Mouse (Mus musculus) cortical plate, adult 2 months (tissue): ENCODE measurements at regions not wholly inside any gene's neighbourhood (a gene's known extent, or its start where the extent isn't known, plus 50 kb on each side); places are given as distances from the start of the nearest gene placed in this dataset.

Experiments
- CTCF ChIP-seq: fragments of 200-500 bp; IDR thresholded peaks from 2 replicates; pipeline ENCODE4 v1.5.1; 2011; ENCODE audit warnings: mild to moderate bottlenecking, control low read depth, low read length; ENCODE audit not compliant: insufficient read depth; ENCODE audit errors: extremely low read depth
- POLR2A ChIP-seq: fragments of 200-500 bp; IDR thresholded peaks from 2 replicates; pipeline ENCODE4 v1.6.1; 2011; ENCODE audit warnings: mild to moderate bottlenecking, low read length, control low read depth; ENCODE audit not compliant: insufficient read depth; ENCODE audit errors: extremely low read depth

GRCm38 (mm10) chr16:57949680-57950079 lies 195.1 kb upstream of the Col8a1 start:
- TF ChIP-seq CTCF: no peak
- TF ChIP-seq POLR2A: no peak
